Mouse (Mus musculus) Patski (cell line): ENCODE results near the gene 1700113H08Rik. TPM values are rescaled to one million over a fixed set of nuclear protein-coding genes. Genes with fewer than 3 reads are reported as not detected.

Experiments used
- ATAC-seq: fragments of 100-300 bp; one replicate; pipeline ENCODE4 v1.8.0; 2021
- CTCF ChIA-PET: fragments of 350-600 bp; sonication (Branson Sonifier 250); formaldehyde crosslinking; loops from one replicate; lab custom pipeline; 2022; ENCODE audit warnings: inconsistent platforms; lab: Charles Lee
- POLR2A ChIA-PET: fragments of 350-600 bp; sonication (Branson Sonifier 250); formaldehyde crosslinking; loops from one replicate; lab custom pipeline; 2022; ENCODE audit warnings: antibody characterized with exemption, inconsistent platforms; lab: Charles Lee
- DNase-seq: peaks from one replicate; pipeline ENCODE4 v3.0.0-alpha.2; 2011; ENCODE audit warnings: low read depth, low spot score
- H3K27me3 ChIP-seq: fragments of 371-371 bp; one replicate; pipeline ENCODE4 v1.5.1; 2021
- CTCF ChIP-seq: fragments of 100-300 bp; IDR thresholded peaks from one replicate; pipeline ENCODE4 v1.5.1; 2021
- in situ Hi-C: fragments of 300-500 bp; cut with MboI; formaldehyde crosslinking; loops from 3 replicates; pipeline ENCODE4 v1.11.1; 2018; ENCODE audit warnings: low pct_unique_long_range_greater_than_20kb, mixed read lengths
- polyA plus RNA-seq: library from polyadenylated mRNA; unstranded; gene quantifications from one replicate; pipeline ENCODE4 v1.2.3, GENCODE M21; 2021

Gene 1700113H08Rik
- polyA plus RNA-seq, result not detected

- ChIA-PET POLR2A (no interaction called here), CTCF (no interaction called here)
- TF ChIP-seq CTCF, result peak; percentile 19
- DNase-seq, result no peak
- in situ Hi-C loops, result no loop called here
- H3K27me3 ChIP-seq, result peaks cover 31% of the 10 kb centered on the region
- ATAC-seq, result no peak
Measured at GRCm38 (mm10) chr10:87057500-87058250, at the start of gene 1700113H08Rik. Gene 1700113H08Rik (plus strand): TSS chr10:87058045.

- no peak for TF ChIP-seq CTCF
- CTCF ChIA-PET, result interaction anchor here (1.2 kb wide), 1 partner anchor 9 kb away, joined by 3 read pairs; no protein-coding TSS in a partner anchor
- POLR2A ChIA-PET, result no interaction called here
- DNase-seq, result no peak
- in situ Hi-C loops, result no loop called here
- no peaks in the 10 kb centered on the region for H3K27me3 ChIP-seq
- no peak for ATAC-seq
Measured at GRCm38 (mm10) chr10:87008215-87008499, 49.7 kb upstream of the 1700113H08Rik start.

GRCm38 (mm10) chr10:87012087-87012486 lies 45.8 kb upstream of the 1700113H08Rik start:
- no peaks in the 10 kb centered on the region for H3K27me3 ChIP-seq
- ChIA-PET CTCF (interaction anchor here (1.6 kb wide), 1 partner anchor 9 kb away, joined by 7 read pairs; no protein-coding TSS in a partner anchor), POLR2A (no interaction called here)
- ATAC-seq (no peak), DNase-seq (no peak)
- no peak for TF ChIP-seq CTCF
- in situ Hi-C loops, result no loop called here

GRCm38 (mm10) chr10:87014391-87014965 lies 43.4 kb upstream of the 1700113H08Rik start:
- ChIA-PET CTCF (interaction anchor here (0.8 kb wide), 1 partner anchor 10 kb away, joined by 3 read pairs; no protein-coding TSS in a partner anchor), POLR2A (no interaction called here)
- TF ChIP-seq CTCF, result no peak
- H3K27me3 ChIP-seq, result no peaks in the 10 kb centered on the region
- in situ Hi-C loops, result no loop called here
- DNase-seq (no peak), ATAC-seq (no peak)

- H3K27me3 ChIP-seq, result no peaks in the 10 kb centered on the region
- ChIA-PET CTCF (interaction anchor here (0.7 to 1.4 kb wide), 2 partner anchors 10 to 44 kb away, joined by 3 to 4 read pairs; no protein-coding TSS in a partner anchor), POLR2A (no interaction called here)
- DNase-seq (no peak), ATAC-seq (no peak)
- in situ Hi-C loops, result no loop called here
- no peak for TF ChIP-seq CTCF
Measured at GRCm38 (mm10) chr10:87015403-87015802, 42.4 kb upstream of the 1700113H08Rik start.

GRCm38 (mm10) chr10:87016151-87016692 lies 41.6 kb upstream of the 1700113H08Rik start:
- ChIA-PET POLR2A (interaction anchor here (0.6 kb wide), 1 partner anchor 193 kb away, joined by 4 read pairs; no protein-coding TSS in a partner anchor), CTCF (interaction anchor here (0.7 to 1.4 kb wide), 2 partner anchors 9 to 416 kb away, joined by 3 to 4 read pairs; no protein-coding TSS in a partner anchor)
- no peaks in the 10 kb centered on the region for H3K27me3 ChIP-seq
- DNase-seq, result no peak
- no peak for TF ChIP-seq CTCF
- no peak for ATAC-seq
- in situ Hi-C loops, result no loop called here

- ATAC-seq (no peak), DNase-seq (no peak)
- in situ Hi-C loops, result no loop called here
- no peak for TF ChIP-seq CTCF
- CTCF ChIA-PET, result interaction anchor here (1.2 kb wide), 1 partner anchor 997 kb away, joined by 5 read pairs; the partner anchor contains the start of gene Fbxo7
- POLR2A ChIA-PET, result interaction anchor here (0.6 kb wide), 2 partner anchors 205 to 1199 kb away, joined by 3 to 4 read pairs; no protein-coding TSS in a partner anchor
- H3K27me3 ChIP-seq, result no peaks in the 10 kb centered on the region
Measured at GRCm38 (mm10) chr10:87018876-87019275, 39.0 kb upstream of the 1700113H08Rik start.

- H3K27me3 ChIP-seq, result no peaks in the 10 kb centered on the region
- CTCF ChIA-PET, result interaction anchor here (0.6 to 1.9 kb wide), 3 partner anchors 9 to 197 kb away, joined by 3 to 7 read pairs (median 4); no protein-coding TSS in a partner anchor
- no peak for ATAC-seq
- in situ Hi-C loops, result no loop called here
- DNase-seq, result no peak
- peak; percentile 43 for TF ChIP-seq CTCF
- POLR2A ChIA-PET, result no interaction called here
Measured at GRCm38 (mm10) chr10:87020711-87021110, 37.1 kb upstream of the 1700113H08Rik start.

GRCm38 (mm10) chr10:87024884-87025283 lies 33.0 kb upstream of the 1700113H08Rik start:
- POLR2A ChIA-PET, result no interaction called here
- TF ChIP-seq CTCF, result peak; percentile 97
- H3K27me3 ChIP-seq, result peaks cover 24% of the 10 kb centered on the region
- DNase-seq (peak; percentile 34), ATAC-seq (peak; percentile 87)
- CTCF ChIA-PET, result interaction anchor here (0.8 to 1.9 kb wide), 8 partner anchors 9 to 487 kb away, joined by 3 to 6 read pairs (median 4); no protein-coding TSS in a partner anchor
- in situ Hi-C loops, result loop anchor here (5.0 kb wide), 1 partner anchor 482 kb away; no protein-coding TSS in a partner anchor

GRCm38 (mm10) chr10:87032768-87033167 lies 25.1 kb upstream of the 1700113H08Rik start:
- H3K27me3 ChIP-seq, result peaks cover 54% of the 10 kb centered on the region
- DNase-seq (no peak), ATAC-seq (no peak)
- in situ Hi-C loops, result loop anchor here (10.0 kb wide), 1 partner anchor 1292 kb away; no protein-coding TSS in a partner anchor
- TF ChIP-seq CTCF, result no peak
- CTCF ChIA-PET, result no interaction called here
- POLR2A ChIA-PET, result no interaction called here
